Mouse (Mus musculus) C2C12 (cell line): Measurements from ENCODE around the gene Mid2.

Experiments
- CEBPB ChIP-seq: IDR thresholded peaks from one replicate; pipeline ENCODE4 v1.6.1; 2011; ENCODE audit warnings: low read depth, mild to moderate bottlenecking, control low read depth, moderate library complexity
- CTCF ChIP-seq: IDR thresholded peaks from one replicate; pipeline ENCODE4 v1.5.1; 2011; ENCODE audit not compliant: control insufficient read depth, insufficient read depth, insufficient read length
- MAX ChIP-seq: IDR thresholded peaks from one replicate; pipeline ENCODE4 v1.6.1; 2011; ENCODE audit warnings: mild to moderate bottlenecking, control low read depth
- MYOG ChIP-seq: IDR thresholded peaks from one replicate; pipeline ENCODE4 v1.6.1; 2011; ENCODE audit not compliant: control insufficient read depth, insufficient read length; ENCODE audit errors: extremely low read depth
- USF1 ChIP-seq: IDR thresholded peaks from one replicate; pipeline ENCODE4 v1.6.1; 2011; ENCODE audit warnings: low read depth, mild to moderate bottlenecking, control low read depth, moderate library complexity

GRCm38 (mm10) chrX:140638028-140638427, 26.4 kb upstream of the Mid2 start:
- TF ChIP-seq CTCF (no peak), USF1 (no peak), MAX (no peak), CEBPB (no peak), MYOG (no peak)
